Mouse (Mus musculus) kidney, embryonic 14.5 days (tissue): ENCODE results near the gene Wrap53. TPM values are rescaled to one million over a fixed set of nuclear protein-coding genes. Genes with fewer than 3 reads are reported as not detected.

Experiments used
- ATAC-seq: fragments of 200-750 bp; cut with Nextera tagmentation; 2 replicates; pipeline ENCODE4 v1.8.0; 2017; ENCODE audit warnings: moderate number of reproducible peaks, mild to moderate bottlenecking, moderate TSS enrichment, moderate library complexity; ENCODE audit not compliant: low FRiP score, low TSS enrichment
- H3K27ac ChIP-seq: fragments of 300-500 bp; sonication (generic); 2 replicates; pipeline ENCODE4 v1.5.1; 2014; ENCODE audit warnings: low read depth, mild to moderate bottlenecking, low read length, moderate library complexity, mixed read lengths
- H3K27me3 ChIP-seq: fragments of 300-500 bp; sonication (generic); 2 replicates; pipeline ENCODE4 v1.6.1; 2014; ENCODE audit warnings: mild to moderate bottlenecking, low read length; ENCODE audit not compliant: control insufficient read depth, insufficient read depth
- H3K36me3 ChIP-seq: fragments of 300-500 bp; sonication (generic); 2 replicates; pipeline ENCODE4 v1.6.1; 2014; ENCODE audit warnings: low read length, mixed read lengths; ENCODE audit not compliant: control insufficient read depth, insufficient read depth
- H3K4me1 ChIP-seq: fragments of 300-500 bp; sonication (generic); 2 replicates; pipeline ENCODE4 v1.6.1; 2014; ENCODE audit warnings: low read length, mixed read lengths; ENCODE audit not compliant: control insufficient read depth, insufficient read depth
- H3K4me2 ChIP-seq: fragments of 300-500 bp; sonication (generic); replicated peaks from 2 replicates; pipeline ENCODE4 v1.6.1; 2014; ENCODE audit warnings: low read depth, mild to moderate bottlenecking, low read length
- H3K4me3 ChIP-seq: fragments of 300-500 bp; sonication (generic); 2 replicates; pipeline ENCODE4 v1.5.1; 2014; ENCODE audit warnings: mild to moderate bottlenecking, low read length
- H3K9ac ChIP-seq: fragments of 300-500 bp; sonication (generic); 2 replicates; pipeline ENCODE4 v1.6.1; 2014; ENCODE audit warnings: low read depth, mild to moderate bottlenecking, low read length, moderate library complexity
- H3K9me3 ChIP-seq: fragments of 300-500 bp; sonication (generic); 2 replicates; pipeline ENCODE4 v1.6.1; 2016; ENCODE audit warnings: low read length; ENCODE audit not compliant: control insufficient read depth
- WGBS: fragments of 180-500 bp; shearing (Covaris S2); extraction: QIAGEN DNeasy Blood & Tissue Kit; methylation state at CpG from one replicate; pipeline ENCODE4 v1.1.7; 2014; 5-methylcytosine and 5-hydroxymethylcytosine counted together
- polyA plus RNA-seq: library from polyadenylated mRNA; unstranded; fragments of >200 nt; fragmentation: Nextera tagmentation; extraction: Ambion mirVana; gene quantifications from 2 replicates; pipeline ENCODE4 v1.2.1, GENCODE M21; 2014

Wrap53 gene
- polyA plus RNA-seq, 1 experiment from 2014 or later = 31.9 TPM

DNA sequence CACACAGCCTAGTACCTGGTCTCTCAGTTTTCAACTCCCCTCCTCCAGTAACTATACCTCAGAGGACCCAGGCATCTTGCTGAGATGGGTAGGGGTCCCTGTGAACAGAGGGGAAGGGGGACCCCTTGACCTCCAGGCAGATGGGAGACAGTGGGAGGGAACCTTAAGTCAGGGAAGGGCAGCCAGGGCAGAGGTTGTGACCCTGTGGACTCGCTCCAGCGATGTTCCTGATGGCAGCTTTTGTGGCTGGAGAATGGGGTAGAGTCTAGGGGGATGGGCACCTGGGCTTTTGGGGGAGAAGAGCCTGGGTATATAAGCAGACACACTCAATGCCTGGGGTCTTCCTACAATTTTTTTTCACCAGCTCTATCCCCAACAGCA lies 26.7 kb downstream of the Wrap53 start:
- no peaks in the 10 kb centered on the region for H3K9me3 ChIP-seq
- WGBS = 22% methylated on average over 2 of the region's 2 CpGs
- H3K4me2 ChIP-seq = no peak overlapping the region
- H3K9ac ChIP-seq = 0 out of 2 replicates have a peak overlapping the region, but pooled peaks have one; percentile 18
- peaks cover 5% of the 10 kb centered on the region; the same call in 1 of the 2 replicates for H3K27me3 ChIP-seq
- peaks cover 6% of the 10 kb centered on the region; the same call in 1 of the 2 replicates for H3K4me1 ChIP-seq
- H3K4me3 ChIP-seq = no peak overlapping the region
- no peaks in the 10 kb centered on the region; the same call in 1 of the 2 replicates for H3K36me3 ChIP-seq
- no peak overlapping the region for H3K27ac ChIP-seq
- no peak for ATAC-seq

DNA sequence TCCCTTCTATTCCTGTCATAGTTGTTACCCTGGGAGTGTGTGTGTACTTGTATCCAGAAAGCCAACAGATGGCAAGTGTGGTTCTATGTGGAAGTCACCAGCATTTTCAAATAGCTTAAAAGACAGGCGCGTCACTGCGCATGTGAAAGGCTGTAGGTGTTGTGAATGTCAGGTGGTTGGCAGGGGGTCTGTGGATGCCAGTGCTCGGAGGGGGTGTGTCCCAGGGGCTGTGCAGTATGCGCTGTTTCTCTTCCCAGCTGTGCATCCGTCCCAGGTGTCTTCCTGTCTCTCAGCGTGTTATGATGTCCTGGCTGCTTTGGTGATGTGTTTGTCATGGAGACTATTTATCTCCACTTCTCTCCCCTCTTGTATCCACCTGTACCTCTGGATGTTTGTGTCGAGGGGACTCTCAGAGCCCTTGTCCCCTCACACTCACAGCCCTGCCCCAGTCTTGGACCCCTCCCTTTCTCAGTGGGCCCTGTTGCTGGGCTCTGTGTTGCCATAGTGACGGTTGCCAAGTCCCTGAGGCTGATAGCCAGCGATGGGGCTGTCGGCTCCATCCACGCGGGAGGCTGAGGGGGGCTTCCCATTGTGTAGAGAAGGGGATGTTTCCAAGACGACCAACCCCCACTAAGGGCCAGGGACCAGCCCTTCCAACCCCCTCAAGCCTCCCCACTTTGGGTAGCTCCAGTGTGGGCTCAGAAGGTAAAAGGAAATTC lies 27.3 kb downstream of the Wrap53 start:
- 0 out of 2 replicates have a peak, but pooled peaks cover 2% of the 10 kb centered on the region for H3K4me1 ChIP-seq
- no peak overlapping the region for H3K4me2 ChIP-seq
- no peak overlapping the region for H3K27ac ChIP-seq
- H3K27me3 ChIP-seq = peaks cover 5% of the 10 kb centered on the region; the same call in 1 of the 2 replicates
- no peaks in the 10 kb centered on the region for H3K9me3 ChIP-seq
- H3K36me3 ChIP-seq = no peaks in the 10 kb centered on the region; the same call in 1 of the 2 replicates
- WGBS = 31% methylated on average over 14 of the region's 14 CpGs
- no peak for ATAC-seq
- H3K9ac ChIP-seq = 0 out of 2 replicates have a peak overlapping the region, but pooled peaks have one; percentile 18
- no peak overlapping the region for H3K4me3 ChIP-seq

DNA sequence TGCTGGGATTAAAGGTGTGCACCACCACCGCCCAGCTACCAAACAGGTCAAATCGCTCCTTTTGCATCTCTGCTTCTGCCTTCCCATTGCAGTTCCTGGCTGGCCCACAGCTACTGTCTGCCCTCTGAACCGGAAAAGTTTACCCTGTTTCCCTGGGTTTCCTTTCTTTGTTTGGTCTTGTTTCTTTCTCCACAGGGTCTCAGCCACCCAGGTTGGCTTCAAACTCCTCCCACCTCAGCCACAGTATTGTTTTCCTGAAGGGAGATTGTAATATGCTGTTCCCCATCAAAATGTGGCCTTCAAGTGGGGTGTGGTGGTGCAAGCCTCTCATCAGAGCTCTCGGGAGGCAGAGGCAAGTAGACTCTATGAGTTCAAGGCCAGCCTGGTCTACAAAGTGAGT lies 28.7 kb downstream of the Wrap53 start:
- Histone ChIP-seq H3K36me3 (no peaks in the 10 kb centered on the region), H3K4me2 (no peak overlapping the region), H3K9ac (no peak overlapping the region), H3K27me3 (peaks cover 2% of the 10 kb centered on the region; the same call in 1 of the 2 replicates), H3K4me1 (peaks cover 9% of the 10 kb centered on the region), H3K9me3 (no peaks in the 10 kb centered on the region), H3K27ac (no peak overlapping the region), H3K4me3 (no peak overlapping the region)
- WGBS = 76% methylated on average over 4 of the region's 4 CpGs
- ATAC-seq = no peak

DNA sequence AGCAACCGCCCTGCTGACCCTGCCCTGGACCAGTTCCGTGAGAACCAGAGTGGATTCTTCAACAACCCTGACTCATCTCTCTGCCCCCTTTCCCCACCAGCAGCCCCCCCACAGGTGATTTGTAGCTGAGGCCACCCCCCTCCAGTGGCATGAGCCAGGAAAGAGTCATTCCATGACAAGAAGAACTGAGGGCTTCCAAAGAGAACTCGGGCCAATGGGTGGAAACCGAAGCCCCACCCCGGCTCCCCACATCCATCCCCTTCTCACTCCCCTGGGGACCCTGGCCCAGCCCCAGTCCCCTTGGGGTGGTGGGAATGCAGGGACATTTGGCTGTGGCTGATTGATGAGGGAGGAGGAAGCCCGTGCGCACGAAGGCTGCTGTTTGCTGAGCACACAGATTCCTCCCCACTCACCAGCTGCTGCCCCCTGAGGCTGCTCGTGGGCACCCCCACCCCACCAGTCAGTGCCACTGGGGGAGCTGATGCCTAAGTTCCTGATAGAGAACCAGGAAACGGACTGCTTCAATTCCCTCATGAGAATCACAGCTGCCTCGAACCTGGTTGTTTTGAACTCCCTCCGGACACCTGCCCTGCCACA lies 30.9 kb downstream of the Wrap53 start, which contains the start of gene Dnah2:
Gene Dnah2 (minus strand): TSS at position 51 of the 597 bp plus-strand sequence.
- Histone ChIP-seq H3K4me1 (peaks cover 9% of the 10 kb centered on the region), H3K27ac (no peak within 1 kb of the TSS), H3K27me3 (no peaks in the 10 kb centered on the region; the same call in 1 of the 2 replicates), H3K9me3 (no peaks in the 10 kb centered on the region), H3K4me3 (no peak within 1 kb of the TSS), H3K4me2 (no peak within 1 kb of the TSS), H3K9ac (0 out of 2 replicates have a peak within 1 kb of the TSS, but pooled peaks have one; percentile 7), H3K36me3 (no peaks in the 10 kb centered on the region)
- WGBS = 38% methylated on average over 12 of the region's 12 CpGs
- ATAC-seq = no peak

DNA sequence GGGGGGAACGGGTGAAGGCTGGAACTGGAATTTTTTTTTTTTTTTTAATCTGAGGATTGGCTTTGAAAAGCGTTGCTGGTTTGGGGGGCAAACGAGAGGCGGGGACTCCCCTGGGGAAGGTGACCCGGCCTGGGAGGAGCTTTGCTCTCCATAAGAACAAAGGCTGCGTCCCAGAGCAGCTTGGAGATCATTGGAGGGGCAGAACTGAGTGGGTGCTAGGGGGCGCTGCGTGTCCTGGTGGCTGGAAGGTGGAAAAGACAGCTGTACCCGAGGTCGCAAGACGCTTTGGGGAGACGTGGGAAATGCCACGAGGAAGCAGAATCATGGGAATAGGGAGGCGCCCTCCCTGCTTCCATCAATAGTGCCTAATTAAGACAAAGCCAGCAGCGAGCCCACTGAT lies 33.0 kb downstream of the Wrap53 start:
- Histone ChIP-seq H3K4me3 (peak overlapping the region; percentile 51), H3K9me3 (no peaks in the 10 kb centered on the region), H3K4me1 (peaks cover 9% of the 10 kb centered on the region), H3K27me3 (no peaks in the 10 kb centered on the region; the same call in 1 of the 2 replicates), H3K36me3 (no peaks in the 10 kb centered on the region), H3K27ac (peak overlapping the region; percentile 73), H3K4me2 (peak overlapping the region; percentile 91), H3K9ac (peak overlapping the region; percentile 74)
- ATAC-seq = peak; percentile 26; the same call in 1 of the 2 replicates
- 3% methylated on average over 15 of the region's 15 CpGs for WGBS

DNA sequence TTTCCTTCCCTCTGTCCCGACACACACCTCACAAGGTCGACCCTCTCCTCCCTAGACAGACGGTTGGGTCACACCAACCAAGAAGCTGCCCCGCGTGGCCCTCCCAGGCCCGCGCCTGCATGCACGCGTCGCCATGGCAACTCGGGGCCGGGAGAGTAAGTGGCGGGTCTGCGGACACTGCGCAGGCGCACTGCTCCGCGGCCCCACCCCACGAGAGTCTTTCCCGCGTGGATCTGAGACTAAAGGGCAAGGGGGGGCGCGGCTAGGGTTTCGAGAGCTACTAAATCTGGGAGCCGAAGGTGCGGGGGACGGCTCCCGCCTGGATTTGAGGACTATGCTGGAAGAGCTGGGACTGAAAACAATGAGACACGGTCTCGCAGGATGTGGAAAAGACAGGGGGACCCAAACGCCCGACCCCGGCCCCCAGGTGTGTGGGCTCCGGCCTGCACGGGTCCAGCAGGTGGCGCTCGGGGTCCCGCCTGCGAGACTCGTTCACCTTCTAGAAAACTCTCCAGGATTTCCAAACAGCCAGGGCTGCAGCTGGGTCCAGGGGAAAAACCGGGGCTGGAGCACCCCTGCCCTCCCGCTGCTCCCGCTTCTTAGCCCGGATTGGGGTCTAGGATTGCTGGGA lies 33.5 kb downstream of the Wrap53 start:
- under 1% methylated on average over 44 of the region's 44 CpGs for WGBS
- H3K4me1 ChIP-seq = peaks cover 9% of the 10 kb centered on the region
- no peaks in the 10 kb centered on the region; the same call in 1 of the 2 replicates for H3K27me3 ChIP-seq
- ATAC-seq = peak; percentile 78
- peak overlapping the region; percentile 51 for H3K4me3 ChIP-seq
- peak overlapping the region; percentile 91 for H3K4me2 ChIP-seq
- H3K27ac ChIP-seq = peak overlapping the region; percentile 73
- H3K9ac ChIP-seq = peak overlapping the region; percentile 74
- H3K36me3 ChIP-seq = no peaks in the 10 kb centered on the region
- H3K9me3 ChIP-seq = no peaks in the 10 kb centered on the region

DNA sequence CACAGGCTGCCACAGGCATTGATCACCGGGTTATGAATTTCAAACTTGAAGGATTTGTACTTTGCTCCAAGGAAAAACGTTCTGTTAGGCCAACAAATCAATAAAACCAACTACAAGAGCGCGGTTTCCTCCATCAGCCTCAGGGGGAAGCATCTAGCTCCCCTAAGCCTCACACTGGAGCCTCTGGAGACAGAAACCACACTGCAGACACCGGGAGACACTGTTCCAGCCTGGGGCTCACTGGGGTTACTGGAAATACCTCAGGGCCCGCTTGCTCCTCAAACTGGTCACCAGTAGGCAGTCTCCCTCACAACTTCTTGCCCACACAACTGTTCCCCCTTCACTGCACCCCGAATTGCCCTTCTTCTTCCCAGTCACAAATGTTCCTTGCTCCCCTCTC lies 34.1 kb downstream of the Wrap53 start:
- no peaks in the 10 kb centered on the region for H3K36me3 ChIP-seq
- WGBS = 18% methylated on average over 7 of the region's 7 CpGs
- H3K9ac ChIP-seq = peak overlapping the region; percentile 74
- no peaks in the 10 kb centered on the region; the same call in 1 of the 2 replicates for H3K27me3 ChIP-seq
- H3K4me3 ChIP-seq = peak overlapping the region; percentile 51
- no peaks in the 10 kb centered on the region for H3K9me3 ChIP-seq
- peak; percentile 43; the same call in 1 of the 2 replicates for ATAC-seq
- peak overlapping the region; percentile 73 for H3K27ac ChIP-seq
- peaks cover 9% of the 10 kb centered on the region for H3K4me1 ChIP-seq
- H3K4me2 ChIP-seq = peak overlapping the region; percentile 91

DNA sequence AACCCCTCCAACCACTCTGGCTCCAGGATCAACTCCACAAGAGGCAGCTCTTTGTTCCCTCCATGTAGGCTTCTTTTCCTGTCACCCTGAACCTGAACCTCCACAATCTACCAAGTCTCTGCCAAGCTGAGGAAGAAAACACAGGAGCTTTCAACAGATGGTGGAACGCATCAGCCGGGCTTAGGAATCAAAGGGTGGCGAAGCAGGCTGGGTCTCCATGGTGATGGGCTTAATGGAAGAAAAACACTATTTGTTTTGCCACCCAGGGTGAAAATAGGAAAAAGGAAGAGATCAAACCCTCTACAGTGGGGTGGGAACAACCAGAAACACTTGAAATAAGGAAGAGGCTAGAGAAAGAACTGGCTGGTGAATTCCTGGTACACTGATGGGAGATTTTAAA lies 36.5 kb downstream of the Wrap53 start:
- Histone ChIP-seq H3K27ac (no peak overlapping the region), H3K27me3 (no peaks in the 10 kb centered on the region; the same call in 1 of the 2 replicates), H3K9me3 (no peaks in the 10 kb centered on the region), H3K9ac (no peak overlapping the region), H3K4me3 (no peak overlapping the region), H3K4me1 (peaks cover 6% of the 10 kb centered on the region), H3K4me2 (no peak overlapping the region), H3K36me3 (no peaks in the 10 kb centered on the region)
- WGBS = 39% methylated on average over 3 of the region's 3 CpGs
- no peak for ATAC-seq
